Mouse (Mus musculus): Measurements from ENCODE around the gene Hist1h2ad. TPM values are rescaled to one million over a fixed set of nuclear protein-coding genes. Genes with fewer than 3 reads are reported as not detected.
"Not testable (repeated sequence)": the region's sequence is repeated elsewhere in the genome, so short reads cannot be mapped to it uniquely, and the experiment has no call there.

Gene Hist1h2ad
- total RNA-seq, 2 experiments from 2014 or later = 3.0 to 5.1 TPM

- intact Hi-C loops (cut with DNase I) = loop anchor here (10.0 kb wide), 1 partner anchor 1822 kb away; the partner anchor contains the start of genes Hist1h2ai, Hist1h2bl and Hist1h3h
Observed at GRCm38 (mm10) chr13:23537006-23537710, 37.0 kb upstream of the Hist1h2ad start.

GRCm38 (mm10) chr13:23538249-23538648 lies 35.9 kb upstream of the Hist1h2ad start:
- intact Hi-C loops (cut with DNase I) = loop anchor here (10.0 kb wide), 1 partner anchor 1823 kb away; the partner anchor contains the start of genes Hist1h2ai, Hist1h2bl and Hist1h3h

More at GRCm38 (mm10) chr13:23537006-23537710, 37.0 kb upstream of the Hist1h2ad start:
- DNase-seq (ENCODE audit: low spot score in 2 of 2) = no peak

GRCm38 (mm10) chr13:23539821-23540220 lies 34.4 kb upstream of the Hist1h2ad start:
- intact Hi-C loops (cut with DNase I) = loop anchor here (10.0 kb wide), 1 partner anchor 1825 kb away; the partner anchor contains the start of genes Hist1h2ai, Hist1h2bl and Hist1h3h
- DNase-seq (ENCODE audit: low spot score in 2 of 2) = not testable (repeated sequence)

More at GRCm38 (mm10) chr13:23538249-23538648, 35.9 kb upstream of the Hist1h2ad start:
- no peak for DNase-seq (ENCODE audit: low spot score in 2 of 2)

DNA sequence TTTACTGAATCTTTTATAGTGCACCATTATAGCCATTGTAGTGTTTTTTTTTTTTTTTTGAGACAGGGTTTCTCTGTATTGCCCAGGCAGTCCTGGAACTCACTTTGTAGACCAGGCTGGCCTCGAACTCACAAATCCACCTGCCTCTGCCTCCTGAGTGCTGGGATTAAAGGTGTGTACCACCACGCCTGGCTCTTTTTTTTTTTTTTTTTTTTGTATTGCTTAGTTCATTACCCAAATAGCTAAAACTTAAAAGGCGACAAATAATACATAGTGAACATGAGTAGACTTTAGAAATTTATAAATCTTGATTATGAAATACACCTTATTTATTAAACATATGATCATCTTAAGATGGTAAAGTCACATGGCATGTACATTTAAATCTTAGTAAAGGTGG lies 32.7 kb upstream of the Hist1h2ad start:
- no peak for DNase-seq (ENCODE audit: low spot score in 2 of 2)

GRCm38 (mm10) chr13:23542225-23542980 lies 31.8 kb upstream of the Hist1h2ad start:
- intact Hi-C loops (cut with DNase I); DNase-seq (ENCODE audit: low spot score in 2 of 2): not testable (repeated sequence)

More for the DNA sequence above, 32.7 kb upstream of the Hist1h2ad start:
- intact Hi-C loops (cut with DNase I) = no loop called here

DNA sequence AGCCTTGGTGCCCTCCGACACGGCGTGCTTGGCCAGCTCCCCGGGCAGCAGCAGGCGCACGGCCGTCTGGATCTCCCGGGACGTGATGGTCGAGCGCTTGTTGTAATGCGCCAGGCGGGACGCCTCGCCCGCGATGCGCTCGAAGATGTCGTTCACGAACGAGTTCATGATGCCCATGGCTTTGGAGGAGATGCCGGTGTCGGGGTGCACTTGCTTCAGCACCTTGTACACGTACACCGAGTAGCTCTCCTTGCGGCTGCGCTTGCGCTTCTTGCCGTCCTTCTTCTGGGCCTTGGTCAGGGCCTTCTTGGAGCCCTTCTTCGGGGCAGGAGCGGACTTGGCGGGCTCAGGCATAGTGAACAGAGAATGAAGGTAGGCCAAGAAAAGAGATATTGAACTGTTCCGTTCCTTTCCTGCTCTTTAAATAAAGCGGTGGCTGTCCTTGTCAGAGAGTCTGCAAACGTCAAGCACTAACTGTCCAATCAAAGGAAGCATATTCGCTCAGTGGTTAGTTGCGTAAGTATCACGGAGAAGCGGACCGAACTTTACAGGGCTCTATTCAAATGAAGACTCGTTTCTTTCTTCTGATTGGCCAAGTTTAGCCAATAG lies 31.1 kb upstream of the Hist1h2ad start, which contains the start of gene Hist1h2bh:
Hist1h2bh (minus strand) TSS at position 394 of the 609 bp plus-strand sequence.
- intact Hi-C loops (cut with DNase I) = not testable (repeated sequence)
- peak; percentile 77 to 83 for DNase-seq (ENCODE audit: low spot score in 2 of 2)

DNA sequence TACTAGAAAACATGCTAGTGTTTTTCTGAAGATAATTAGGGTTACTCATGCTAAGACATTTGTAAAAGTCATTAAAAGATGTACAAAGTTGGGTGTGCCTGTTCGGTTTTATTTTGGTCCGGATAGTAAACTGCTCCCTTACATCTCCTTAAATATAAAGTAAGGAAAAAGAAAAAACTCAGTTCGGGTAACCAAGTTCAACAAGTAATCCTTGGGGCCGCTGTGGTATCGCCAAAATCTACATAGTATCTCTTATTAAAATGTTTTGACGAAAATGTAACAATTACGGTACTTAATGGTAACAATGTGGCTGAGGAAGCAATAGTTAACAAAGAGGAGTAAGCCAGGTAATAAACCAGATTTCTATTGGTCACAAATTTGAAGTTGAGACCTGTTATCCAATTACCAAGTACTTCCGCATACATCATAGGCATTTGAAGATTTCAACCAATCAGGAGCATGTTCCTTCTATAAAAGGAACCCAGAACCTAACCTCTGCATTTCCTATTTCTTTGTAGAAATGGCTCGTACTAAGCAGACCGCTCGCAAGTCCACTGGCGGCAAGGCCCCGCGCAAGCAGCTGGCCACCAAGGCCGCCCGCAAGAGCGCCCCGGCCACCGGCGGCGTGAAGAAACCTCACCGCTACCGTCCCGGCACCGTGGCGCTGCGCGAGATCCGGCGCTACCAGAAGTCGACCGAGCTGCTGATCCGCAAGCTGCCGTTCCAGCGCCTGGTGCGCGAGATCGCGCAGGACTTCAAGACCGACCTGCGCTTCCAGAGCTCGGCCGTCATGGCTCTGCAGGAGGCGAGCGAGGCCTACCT lies 30.0 kb upstream of the Hist1h2ad start, which contains the start of gene Hist1h3f:
Hist1h3f (plus strand) TSS at position 88 of the 822 bp plus-strand sequence.
- peak; percentile 84 to 96 for DNase-seq (ENCODE audit: low spot score in 2 of 2)
- intact Hi-C loops (cut with DNase I) = no loop called here

GRCm38 (mm10) chr13:23544787-23545120 lies 29.4 kb upstream of the Hist1h2ad start:
- DNase-seq (ENCODE audit: low spot score in 2 of 2); intact Hi-C loops (cut with DNase I): not testable (repeated sequence)

GRCm38 (mm10) chr13:23546694-23547093 lies 27.5 kb upstream of the Hist1h2ad start:
- DNase-seq (ENCODE audit: low spot score in 2 of 2) = no peak
- intact Hi-C loops (cut with DNase I) = no loop called here

- no peak for DNase-seq (ENCODE audit: low spot score in 2 of 2)
- intact Hi-C loops (cut with DNase I) = no loop called here
Observed at GRCm38 (mm10) chr13:23550761-23551145, 23.4 kb upstream of the Hist1h2ad start.

- intact Hi-C loops (cut with DNase I) = not testable (repeated sequence)
- peak; percentile 91 to 92 for DNase-seq (ENCODE audit: low spot score in 2 of 2)
Observed at GRCm38 (mm10) chr13:23551146-23551834, 22.9 kb upstream of the Hist1h2ad start, which contains the start of gene Hist1h4f. Gene Hist1h4f (minus strand): TSS chr13:23551648.

- no peak for DNase-seq (ENCODE audit: low spot score in 2 of 2)
- intact Hi-C loops (cut with DNase I) = no loop called here
Observed at GRCm38 (mm10) chr13:23551931-23552914, 22.0 kb upstream of the Hist1h2ad start.

DNA sequence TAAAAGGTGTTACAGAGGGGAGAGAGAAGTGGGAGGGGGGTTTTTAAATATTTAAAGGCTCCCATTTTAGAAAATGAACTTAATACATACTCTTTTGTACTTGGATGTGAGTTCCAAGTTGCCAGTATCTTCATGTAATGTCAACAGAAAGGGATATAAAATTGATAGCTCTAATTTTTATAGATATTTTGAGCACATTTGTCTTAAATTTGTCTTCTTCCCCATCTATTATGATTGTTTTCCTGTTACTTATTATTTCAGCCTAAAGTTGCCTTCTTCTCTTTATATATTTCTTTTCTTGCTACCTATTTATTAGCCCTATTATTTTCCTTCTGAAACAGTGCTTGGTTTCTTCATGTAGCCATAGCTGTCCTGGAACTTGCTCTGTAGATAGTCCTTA lies 21.2 kb upstream of the Hist1h2ad start, which contains the start of gene Hist1h1d:
Hist1h1d (plus strand) TSS at position 301 of the 400 bp plus-strand sequence.
- DNase-seq (ENCODE audit: low spot score in 2 of 2) = no peak
- intact Hi-C loops (cut with DNase I) = no loop called here

DNA sequence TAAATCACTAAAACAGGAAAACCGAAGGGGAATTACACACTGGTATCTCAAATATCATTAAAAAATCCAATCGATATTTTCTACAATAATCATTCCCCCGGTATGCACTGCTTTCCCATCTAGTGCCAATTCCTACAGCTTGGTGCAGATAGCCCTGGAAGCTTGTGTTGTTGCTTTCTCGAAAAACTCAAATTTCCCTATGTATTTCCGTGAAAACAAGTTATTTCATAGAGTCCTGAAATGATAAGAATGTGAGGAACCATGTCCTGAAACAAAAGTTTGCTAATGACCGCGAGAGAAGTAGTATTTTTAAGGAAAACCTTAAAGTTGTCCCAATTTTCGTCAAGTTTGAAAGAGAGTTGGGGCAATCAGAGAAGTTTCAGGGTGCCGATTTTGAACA lies 19.8 kb upstream of the Hist1h2ad start:
- intact Hi-C loops (cut with DNase I) = no loop called here
- DNase-seq (ENCODE audit: low spot score in 2 of 2) = no peak

DNA sequence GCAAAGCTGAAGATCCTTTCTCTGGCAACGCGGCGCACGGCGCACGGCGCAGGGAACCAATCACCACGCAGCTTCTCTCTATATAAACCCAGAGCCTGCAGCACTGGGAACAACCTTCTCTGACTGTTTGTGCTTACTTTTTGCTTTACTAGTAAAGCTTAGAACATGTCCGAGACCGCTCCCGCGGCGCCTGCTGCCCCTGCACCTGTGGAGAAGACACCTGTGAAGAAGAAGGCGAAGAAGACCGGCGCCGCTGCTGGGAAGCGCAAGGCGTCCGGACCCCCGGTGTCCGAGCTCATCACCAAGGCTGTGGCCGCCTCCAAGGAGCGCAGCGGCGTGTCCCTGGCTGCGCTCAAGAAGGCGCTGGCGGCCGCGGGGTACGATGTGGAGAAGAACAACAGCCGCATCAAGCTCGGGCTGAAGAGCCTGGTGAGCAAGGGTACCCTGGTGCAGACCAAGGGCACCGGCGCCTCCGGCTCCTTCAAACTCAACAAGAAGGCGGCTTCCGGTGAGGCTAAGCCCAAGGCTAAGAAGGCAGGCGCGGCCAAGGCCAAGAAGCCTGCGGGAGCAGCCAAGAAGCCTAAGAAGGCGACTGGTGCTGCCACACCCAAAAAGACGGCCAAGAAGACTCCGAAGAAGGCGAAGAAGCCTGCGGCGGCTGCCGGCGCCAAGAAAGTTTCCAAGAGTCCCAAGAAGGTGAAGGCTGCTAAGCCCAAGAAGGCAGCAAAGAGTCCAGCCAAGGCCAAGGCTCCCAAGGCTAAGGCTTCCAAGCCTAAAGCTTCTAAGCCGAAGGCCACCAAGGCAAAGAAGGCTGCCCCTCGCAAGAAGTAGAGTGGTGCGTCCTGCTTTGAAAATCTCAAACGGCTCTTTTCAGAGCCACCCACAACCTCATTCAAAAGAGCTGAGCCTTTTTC lies 19.0 kb upstream of the Hist1h2ad start:
- peak; percentile 62 to 82 for DNase-seq (ENCODE audit: low spot score in 2 of 2)
- intact Hi-C loops (cut with DNase I) = no loop called here

DNA sequence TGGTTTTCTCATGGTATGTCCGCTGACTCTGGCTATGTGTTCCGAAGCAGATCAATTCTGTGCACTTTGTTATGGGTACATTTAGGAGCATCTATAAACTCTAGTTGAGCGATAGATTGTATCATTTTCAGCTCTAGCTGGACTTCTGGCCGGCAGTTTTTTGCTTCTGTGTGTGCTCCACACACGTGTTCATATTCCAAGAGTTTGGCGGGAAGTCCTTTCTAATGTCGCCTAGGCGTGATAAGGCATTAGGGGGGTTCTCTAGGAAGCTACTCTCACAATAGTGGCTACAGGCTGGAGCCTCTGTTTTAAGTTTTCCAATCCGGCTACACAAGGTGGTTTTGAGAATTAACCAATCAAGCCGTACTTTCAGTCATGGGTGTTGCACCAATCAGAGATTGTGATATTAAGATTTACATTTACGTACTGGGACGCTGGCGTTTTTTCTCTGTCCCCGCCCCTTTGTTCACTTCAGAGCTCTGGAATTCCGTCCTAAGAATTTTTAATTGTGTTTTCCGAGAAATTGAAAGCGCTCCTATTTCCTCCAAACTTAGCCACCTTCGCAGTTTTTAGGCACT lies 18.3 kb upstream of the Hist1h2ad start:
- intact Hi-C loops (cut with DNase I) = no loop called here
- peak; percentile 75 to 94 for DNase-seq (ENCODE audit: low spot score in 2 of 2)

Data from left cerebral cortex, postnatal 14 days (tissue).